Mouse (Mus musculus): ENCODE results near the gene Samd4.
"Not testable (repeated sequence)": the region's sequence is repeated elsewhere in the genome, so short reads cannot be mapped to it uniquely, and the experiment has no call there.

Gene Samd4

GRCm38 (mm10) chr14:47095036-47095435, 212.4 kb downstream of the Samd4 start:
- in situ Hi-C loops (cut with MboI; ENCODE audit: low sequenced_read_pairs): loop anchor here (10.0 kb wide), 1 partner anchor 160 kb away; no protein-coding TSS in a partner anchor

GRCm38 (mm10) chr14:47096357-47096756, 213.7 kb downstream of the Samd4 start:
- in situ Hi-C loops (cut with MboI; ENCODE audit: low sequenced_read_pairs): loop anchor here (10.0 kb wide), 1 partner anchor 158 kb away; no protein-coding TSS in a partner anchor

- in situ Hi-C loops (cut with MboI; ENCODE audit: low sequenced_read_pairs): no loop called here
Observed at GRCm38 (mm10) chr14:47104246-47105173, 221.9 kb downstream of the Samd4 start.

GRCm38 (mm10) chr14:47105174-47105557, 222.5 kb downstream of the Samd4 start:
- in situ Hi-C loops (cut with MboI; ENCODE audit: low sequenced_read_pairs): no loop called here

GRCm38 (mm10) chr14:47105755-47106154, 223.1 kb downstream of the Samd4 start:
- in situ Hi-C loops (cut with MboI; ENCODE audit: low sequenced_read_pairs): no loop called here

GRCm38 (mm10) chr14:47107461-47107860, 224.8 kb downstream of the Samd4 start:
- in situ Hi-C loops (cut with MboI; ENCODE audit: low sequenced_read_pairs): no loop called here

GRCm38 (mm10) chr14:47110391-47110790, 227.7 kb downstream of the Samd4 start:
- in situ Hi-C loops (cut with MboI; ENCODE audit: low sequenced_read_pairs): not testable (repeated sequence)

GRCm38 (mm10) chr14:47111341-47111740, 228.7 kb downstream of the Samd4 start:
- in situ Hi-C loops (cut with MboI; ENCODE audit: low sequenced_read_pairs): no loop called here

- in situ Hi-C loops (cut with MboI; ENCODE audit: low sequenced_read_pairs): no loop called here
Observed at GRCm38 (mm10) chr14:47115154-47115553, 232.5 kb downstream of the Samd4 start.

GRCm38 (mm10) chr14:47116062-47116762, 233.6 kb downstream of the Samd4 start:
- in situ Hi-C loops (cut with MboI; ENCODE audit: low sequenced_read_pairs): no loop called here

GRCm38 (mm10) chr14:47117522-47117921, 234.9 kb downstream of the Samd4 start:
- in situ Hi-C loops (cut with MboI; ENCODE audit: low sequenced_read_pairs): no loop called here

GRCm38 (mm10) chr14:47127987-47128386, 245.3 kb downstream of the Samd4 start:
- in situ Hi-C loops (cut with MboI; ENCODE audit: low sequenced_read_pairs): no loop called here

GRCm38 (mm10) chr14:47133948-47134347, 251.3 kb downstream of the Samd4 start:
- in situ Hi-C loops (cut with MboI; ENCODE audit: low sequenced_read_pairs): no loop called here

GRCm38 (mm10) chr14:47136637-47137036, 254.0 kb downstream of the Samd4 start:
- in situ Hi-C loops (cut with MboI; ENCODE audit: low sequenced_read_pairs): no loop called here

GRCm38 (mm10) chr14:47138853-47139252, 256.2 kb downstream of the Samd4 start:
- in situ Hi-C loops (cut with MboI; ENCODE audit: low sequenced_read_pairs): no loop called here

GRCm38 (mm10) chr14:47144326-47144725, 261.7 kb downstream of the Samd4 start:
- in situ Hi-C loops (cut with MboI; ENCODE audit: low sequenced_read_pairs): no loop called here

GRCm38 (mm10) chr14:47151306-47151705, 268.7 kb downstream of the Samd4 start:
- in situ Hi-C loops (cut with MboI; ENCODE audit: low sequenced_read_pairs): no loop called here

GRCm38 (mm10) chr14:47154303-47154702, 271.6 kb downstream of the Samd4 start:
- in situ Hi-C loops (cut with MboI; ENCODE audit: low sequenced_read_pairs): no loop called here
